Mouse (Mus musculus): ENCODE data around the gene Tmie.

The Tmie gene

GRCm38 (mm10) chr9:110879998-110880561 lies at the start of gene Tmie:
Gene Tmie, minus strand, starts transcription at chr9:110880113.
- DNase-seq = no peak

GRCm38 (mm10) chr9:110922759-110923158 lies 42.8 kb upstream of the Tmie start:
- DNase-seq = peak; percentile 21

- no peak for DNase-seq
Observed at GRCm38 (mm10) chr9:110920665-110921419, 40.9 kb upstream of the Tmie start.

- no peak for DNase-seq
Observed at GRCm38 (mm10) chr9:110916786-110917185, 36.9 kb upstream of the Tmie start, which contains the start of gene Fam240a. Gene Fam240a, minus strand, starts transcription at chr9:110916861.

- no peak for DNase-seq
Observed at GRCm38 (mm10) chr9:110915466-110915865, 35.6 kb upstream of the Tmie start.

GRCm38 (mm10) chr9:110914631-110915236 lies 34.8 kb upstream of the Tmie start:
- no peak for DNase-seq

GRCm38 (mm10) chr9:110909371-110909967 lies 29.6 kb upstream of the Tmie start:
- no peak for DNase-seq

GRCm38 (mm10) chr9:110908631-110909016 lies 28.7 kb upstream of the Tmie start:
- DNase-seq = no peak

GRCm38 (mm10) chr9:110907838-110908630 lies 28.1 kb upstream of the Tmie start:
- no peak for DNase-seq

- no peak for DNase-seq
Observed at GRCm38 (mm10) chr9:110907201-110907837, 27.4 kb upstream of the Tmie start.

- DNase-seq = no peak
Observed at GRCm38 (mm10) chr9:110902271-110902670, 22.4 kb upstream of the Tmie start.

GRCm38 (mm10) chr9:110901204-110901603 lies 21.3 kb upstream of the Tmie start:
- no peak for DNase-seq

- DNase-seq = no peak
Observed at GRCm38 (mm10) chr9:110899451-110900008, 19.6 kb upstream of the Tmie start.

GRCm38 (mm10) chr9:110896595-110896994 lies 16.7 kb upstream of the Tmie start:
- DNase-seq = no peak

GRCm38 (mm10) chr9:110895994-110896393 lies 16.1 kb upstream of the Tmie start:
- DNase-seq = no peak

- DNase-seq = no peak
Observed at GRCm38 (mm10) chr9:110895507-110895906, 15.6 kb upstream of the Tmie start.

GRCm38 (mm10) chr9:110893429-110893828 lies 13.5 kb upstream of the Tmie start:
- no peak for DNase-seq

GRCm38 (mm10) chr9:110892552-110892951 lies 12.6 kb upstream of the Tmie start:
- DNase-seq = no peak

- DNase-seq = no peak
Observed at GRCm38 (mm10) chr9:110891077-110891828, 11.3 kb upstream of the Tmie start.

GRCm38 (mm10) chr9:110890026-110890783 lies 10.3 kb upstream of the Tmie start:
- no peak for DNase-seq
